Mouse (Mus musculus): ENCODE results near the gene Krt80.

DNA sequence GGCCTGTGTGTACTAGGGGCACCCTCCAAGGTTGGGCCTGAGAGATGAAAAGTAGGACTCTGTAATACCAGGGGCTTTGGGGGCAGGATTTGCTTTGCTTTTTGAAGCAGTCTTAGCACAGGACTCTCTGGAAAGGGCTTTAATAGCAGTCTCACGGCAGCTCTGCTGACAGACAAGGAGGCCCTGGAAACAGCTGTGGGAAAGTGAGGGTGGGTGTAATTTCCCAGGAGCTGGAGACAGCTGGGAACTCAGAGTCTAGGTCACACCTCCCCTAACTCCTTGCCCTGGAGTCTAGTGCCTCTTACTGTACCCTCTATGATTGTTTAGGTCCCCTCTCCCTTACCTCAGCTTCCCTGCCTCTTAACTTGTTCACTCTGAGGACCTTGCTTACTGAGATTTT lies 36.8 kb downstream of the Krt80 start:
- no peak for TF ChIP-seq CTCF (IDR thresholded peaks at IDR 0.05; ENCODE audit: control insufficient read depth, insufficient read depth, insufficient read length)
- no peak for TF ChIP-seq USF1 (IDR thresholded peaks at IDR 0.05; ENCODE audit: low read depth)
- no peak for TF ChIP-seq MAX (IDR thresholded peaks at IDR 0.05)
- TF ChIP-seq MYOG (IDR thresholded peaks at IDR 0.05; ENCODE audit: control insufficient read depth, extremely low read depth, insufficient read length) = no peak
- no peak for TF ChIP-seq MYOD1 (IDR thresholded peaks at IDR 0.05; ENCODE audit: control insufficient read depth, insufficient read length, low read depth)

Data from C2C12 (cell line).